Mouse (Mus musculus) limb, embryonic 11.5 days (tissue): ENCODE measurements at regions not wholly inside any gene's neighbourhood (a gene's known extent, or its start where the extent isn't known, plus 50 kb on each side); places are given as distances from the start of the nearest gene placed in this dataset.

Experiments
- ATAC-seq: fragments of 200-750 bp; cut with Nextera tagmentation; 2 replicates; pipeline ENCODE4 v1.8.0; 2017; ENCODE audit warnings: low read depth; ENCODE audit not compliant: insufficient number of reproducible peaks, low FRiP score, low TSS enrichment
- DNase-seq: peaks from one replicate; pipeline ENCODE4 v3.0.0-alpha.2; 2015; ENCODE audit warnings: low spot score
- H3K27ac ChIP-seq: fragments of 300-500 bp; sonication (generic); replicated peaks from 2 replicates; pipeline ENCODE4 v1.5.1; 2014; ENCODE audit warnings: low read depth, mild to moderate bottlenecking, low read length
- H3K27me3 ChIP-seq: fragments of 300-500 bp; sonication (generic); 2 replicates; pipeline ENCODE4 v1.6.1; 2014; ENCODE audit warnings: mild to moderate bottlenecking, low read length, mixed read lengths; ENCODE audit not compliant: control insufficient read depth, insufficient read depth
- H3K36me3 ChIP-seq: fragments of 300-500 bp; sonication (generic); 2 replicates; pipeline ENCODE4 v1.6.1; 2014; ENCODE audit warnings: mild to moderate bottlenecking, low read length, moderate library complexity, mixed read lengths; ENCODE audit not compliant: control insufficient read depth, insufficient read depth
- H3K4me1 ChIP-seq: fragments of 300-500 bp; sonication (generic); 2 replicates; pipeline ENCODE4 v1.6.1; 2014; ENCODE audit warnings: low read length, mixed read lengths; ENCODE audit not compliant: control insufficient read depth, insufficient read depth
- H3K4me2 ChIP-seq: fragments of 300-500 bp; sonication (generic); 2 replicates; pipeline ENCODE4 v1.6.1; 2014; ENCODE audit warnings: low read depth, mild to moderate bottlenecking, moderate library complexity; ENCODE audit not compliant: severe bottlenecking
- H3K4me3 ChIP-seq: fragments of 300-500 bp; sonication (generic); 2 replicates; pipeline ENCODE4 v1.5.1; 2014; ENCODE audit warnings: low read depth, low read length
- H3K9ac ChIP-seq: fragments of 300-500 bp; sonication (generic); 2 replicates; pipeline ENCODE4 v1.6.1; 2014; ENCODE audit warnings: mild to moderate bottlenecking, low read length
- H3K9me3 ChIP-seq: fragments of 300-500 bp; sonication (generic); 2 replicates; pipeline ENCODE4 v1.6.1; 2016; ENCODE audit warnings: low read length; ENCODE audit not compliant: control insufficient read depth
- WGBS: fragments of 180-500 bp; shearing (Covaris S2); extraction: QIAGEN DNeasy Blood & Tissue Kit; methylation state at CpG from one replicate; pipeline ENCODE4 v1.1.7; 2014; 5-methylcytosine and 5-hydroxymethylcytosine counted together

- DNase-seq (no peak), ATAC-seq (no peak)
- no peaks in the 10 kb centered on the region for H3K36me3 ChIP-seq
- 84% methylated on average over 2 of the region's 2 CpGs for WGBS
- H3K4me2 ChIP-seq = no peak overlapping the region
- H3K9me3 ChIP-seq = no peaks in the 10 kb centered on the region
- no peak overlapping the region for H3K27ac ChIP-seq
- no peak overlapping the region for H3K9ac ChIP-seq
- no peak overlapping the region for H3K4me3 ChIP-seq
- H3K27me3 ChIP-seq = peaks cover 42% of the 10 kb centered on the region
- no peaks in the 10 kb centered on the region for H3K4me1 ChIP-seq
Measured at GRCm38 (mm10) chr8:92005091-92005490, 203.2 kb upstream of the Irx3 start.

GRCm38 (mm10) chr8:92004532-92004931, 202.7 kb upstream of the Irx3 start:
- WGBS = 68% methylated on average over 10 of the region's 10 CpGs
- Histone ChIP-seq H3K4me3 (no peak overlapping the region), H3K27ac (no peak overlapping the region), H3K27me3 (peaks cover 42% of the 10 kb centered on the region), H3K9ac (no peak overlapping the region), H3K4me1 (no peaks in the 10 kb centered on the region), H3K9me3 (no peaks in the 10 kb centered on the region), H3K4me2 (no peak overlapping the region), H3K36me3 (no peaks in the 10 kb centered on the region)
- no peak for ATAC-seq
- DNase-seq = no peak

GRCm38 (mm10) chr8:92000368-92000767, 198.5 kb upstream of the Irx3 start:
- Histone ChIP-seq H3K4me1 (peaks cover 4% of the 10 kb centered on the region; the same call in 1 of the 2 replicates), H3K27me3 (peaks cover 60% of the 10 kb centered on the region), H3K4me2 (no peak overlapping the region), H3K27ac (no peak overlapping the region), H3K9me3 (peaks cover 3% of the 10 kb centered on the region), H3K4me3 (no peak overlapping the region), H3K36me3 (no peaks in the 10 kb centered on the region), H3K9ac (no peak overlapping the region)
- ATAC-seq (no peak), DNase-seq (no peak)
- WGBS = 86% methylated on average over 1 of the region's 1 CpGs

- Histone ChIP-seq H3K4me1 (peaks cover 4% of the 10 kb centered on the region; the same call in 1 of the 2 replicates), H3K9ac (no peak overlapping the region), H3K27ac (no peak overlapping the region), H3K4me3 (no peak overlapping the region), H3K9me3 (peaks cover 3% of the 10 kb centered on the region), H3K4me2 (no peak overlapping the region), H3K36me3 (no peaks in the 10 kb centered on the region), H3K27me3 (peaks cover 62% of the 10 kb centered on the region)
- 91% methylated on average over 5 of the region's 5 CpGs for WGBS
- ATAC-seq = no peak
- DNase-seq = no peak
Measured at GRCm38 (mm10) chr8:91999661-92000060, 197.8 kb upstream of the Irx3 start.

- Histone ChIP-seq H3K4me1 (peaks cover 4% of the 10 kb centered on the region; the same call in 1 of the 2 replicates), H3K4me3 (no peak overlapping the region), H3K4me2 (no peak overlapping the region), H3K36me3 (no peaks in the 10 kb centered on the region), H3K27me3 (peaks cover 61% of the 10 kb centered on the region), H3K27ac (no peak overlapping the region), H3K9me3 (peaks cover 3% of the 10 kb centered on the region), H3K9ac (no peak overlapping the region)
- no peak for ATAC-seq
- 86% methylated on average over 2 of the region's 2 CpGs for WGBS
- DNase-seq = no peak
Measured at GRCm38 (mm10) chr8:91999189-91999588, 197.3 kb upstream of the Irx3 start.

GRCm38 (mm10) chr8:91997892-91998189, 196.0 kb upstream of the Irx3 start:
- Histone ChIP-seq H3K9ac (no peak overlapping the region), H3K27ac (no peak overlapping the region), H3K4me1 (peaks cover 8% of the 10 kb centered on the region; the same call in 1 of the 2 replicates), H3K4me3 (no peak overlapping the region), H3K9me3 (peaks cover 3% of the 10 kb centered on the region), H3K27me3 (peaks cover 74% of the 10 kb centered on the region), H3K36me3 (no peaks in the 10 kb centered on the region), H3K4me2 (no peak overlapping the region)
- no peak for ATAC-seq
- no peak for DNase-seq

GRCm38 (mm10) chr8:91997023-91997891, 195.4 kb upstream of the Irx3 start:
- Histone ChIP-seq H3K9ac (no peak overlapping the region), H3K27ac (no peak overlapping the region), H3K4me2 (no peak overlapping the region), H3K36me3 (no peaks in the 10 kb centered on the region), H3K4me1 (peaks cover 8% of the 10 kb centered on the region; the same call in 1 of the 2 replicates), H3K9me3 (peaks cover 3% of the 10 kb centered on the region), H3K4me3 (no peak overlapping the region), H3K27me3 (peaks cover 76% of the 10 kb centered on the region)
- ATAC-seq = no peak
- no peak for DNase-seq
- WGBS = 31% methylated on average over 26 of the region's 26 CpGs

GRCm38 (mm10) chr8:91996305-91997022, 194.6 kb upstream of the Irx3 start:
- Histone ChIP-seq H3K4me3 (no peak overlapping the region), H3K27ac (no peak overlapping the region), H3K4me1 (peaks cover 10% of the 10 kb centered on the region; the same call in 1 of the 2 replicates), H3K9ac (no peak overlapping the region), H3K36me3 (no peaks in the 10 kb centered on the region), H3K27me3 (peaks cover 78% of the 10 kb centered on the region), H3K4me2 (no peak overlapping the region), H3K9me3 (peaks cover 3% of the 10 kb centered on the region)
- DNase-seq = no peak
- no peak for ATAC-seq
- whole genome bisulfite sequencing = 29% methylated on average over 10 of the region's 10 CpGs
